Mouse (Mus musculus) MEL (cell line): ENCODE measurements around the gene Tspan14. TPM values are rescaled to one million over a fixed set of nuclear protein-coding genes. Genes with fewer than 3 reads are reported as not detected.

Experiments used
- DNase-seq: peaks from one replicate; pipeline ENCODE4 v3.0.0; 2011; ENCODE audit warnings: low read depth, low spot score
- H3K27ac ChIP-seq: 2 replicates; pipeline ENCODE4 v1.5.1; 2012; ENCODE audit warnings: low read depth, mild to moderate bottlenecking, control low read depth, low read length, moderate library complexity; ENCODE audit not compliant: control insufficient read depth
- H3K27me3 ChIP-seq, 2 experiments: fragments of 150-350 bp in 1 of 2; sonication (generic) in 1 of 2; 2 replicates each; pipeline ENCODE4 v1.6.1; 2012; ENCODE audit warnings: low read length in 2 of 2, mild to moderate bottlenecking in 2 of 2, improper control_type of control experiment in 1 of 2, moderate library complexity in 1 of 2; ENCODE audit not compliant: insufficient read depth in 2 of 2, control insufficient read depth in 1 of 2
- H3K36me3 ChIP-seq, 2 experiments: 2 replicates each; pipeline ENCODE4 v1.6.1; 2012 to 2014; ENCODE audit warnings: low read length in 2 of 2, improper control_type of control experiment in 1 of 2, inconsistent platforms in 1 of 2, mild to moderate bottlenecking in 1 of 2; ENCODE audit not compliant: insufficient read depth in 2 of 2, control insufficient read depth in 1 of 2
- H3K4me1 ChIP-seq, 2 experiments: fragments of 150-350 bp in 1 of 2; sonication (generic) in 1 of 2; 2 replicates each; pipeline ENCODE4 v1.6.1; 2012; ENCODE audit warnings: low read length in 2 of 2, improper control_type of control experiment in 1 of 2, mild to moderate bottlenecking in 1 of 2; ENCODE audit not compliant: insufficient read depth in 2 of 2, control insufficient read depth in 1 of 2
- H3K4me3 ChIP-seq, 2 experiments: fragments of 150-350 bp in 1 of 2; sonication (generic) in 1 of 2; 2 replicates each; pipeline ENCODE4 v1.5.1; 2012; ENCODE audit warnings: low read depth in 2 of 2, low read length in 2 of 2, mild to moderate bottlenecking in 2 of 2, moderate library complexity in 2 of 2, control low read depth in 1 of 2, improper control_type of control experiment in 1 of 2; ENCODE audit not compliant: control insufficient read depth in 1 of 2, insufficient read depth in 1 of 2
- H3K79me2 ChIP-seq: 2 replicates; pipeline ENCODE4 v1.6.1; 2012; ENCODE audit warnings: mild to moderate bottlenecking, low read length, moderate library complexity; ENCODE audit not compliant: control insufficient read depth, poor library complexity, insufficient read depth
- H3K9ac ChIP-seq: 2 replicates; pipeline ENCODE4 v1.6.1; 2012; ENCODE audit warnings: low read depth, mild to moderate bottlenecking, control low read depth, low read length, moderate library complexity; ENCODE audit not compliant: control insufficient read depth, poor library complexity, severe bottlenecking
- H3K9me3 ChIP-seq: fragments of 150-350 bp; sonication (generic); replicated peaks from 2 replicates; pipeline ENCODE4 v1.6.1; 2012; ENCODE audit warnings: mild to moderate bottlenecking, low read length, improper control_type of control experiment, moderate library complexity; ENCODE audit not compliant: insufficient read depth
- BHLHE40 ChIP-seq: IDR thresholded peaks from 2 replicates; pipeline ENCODE4 v1.6.1; 2012; ENCODE audit warnings: low read depth, mild to moderate bottlenecking, inconsistent platforms, low read length, improper control_type of control experiment, borderline replicate concordance
- CHD2 ChIP-seq: IDR thresholded peaks from 2 replicates; pipeline ENCODE4 v1.6.1; 2011; ENCODE audit warnings: low read length, improper control_type of control experiment
- CTCF ChIP-seq, 3 experiments: IDR thresholded peaks in 2 of 3; conservative IDR thresholded peaks in 1 of 3; 2 replicates each; pipeline ENCODE4 v1.5.1; 2011 to 2012; ENCODE audit warnings: low read length in 3 of 3, low read depth in 2 of 3, mild to moderate bottlenecking in 2 of 3, improper control_type of control experiment in 1 of 3, inconsistent platforms in 1 of 3, mixed read lengths in 1 of 3, moderate library complexity in 1 of 3; ENCODE audit not compliant: control insufficient read depth in 1 of 3, insufficient read depth in 1 of 3, poor library complexity in 1 of 3, severe bottlenecking in 1 of 3
- GATA1 ChIP-seq: IDR thresholded peaks from 2 replicates; pipeline ENCODE4 v1.6.1; 2011; ENCODE audit warnings: low read depth, low read length, improper control_type of control experiment
- HCFC1 ChIP-seq: IDR thresholded peaks from 2 replicates; pipeline ENCODE4 v1.6.1; 2012; ENCODE audit warnings: low read depth, mild to moderate bottlenecking, inconsistent platforms, low read length, improper control_type of control experiment, moderate library complexity
- KAT2A ChIP-seq: conservative IDR thresholded peaks from 2 replicates; pipeline ENCODE4 v1.6.1; 2012; ENCODE audit warnings: low read depth, low read length, improper control_type of control experiment, inconsistent platforms
- MAX ChIP-seq: IDR thresholded peaks from 2 replicates; pipeline ENCODE4 v1.6.1; 2011; ENCODE audit warnings: low read length, improper control_type of control experiment
- MYC ChIP-seq: IDR thresholded peaks from 2 replicates; pipeline ENCODE4 v1.6.1; 2011; ENCODE audit warnings: low read depth, mild to moderate bottlenecking, low read length, improper control_type of control experiment, moderate library complexity
- NELFE ChIP-seq: IDR thresholded peaks from 2 replicates; pipeline ENCODE4 v1.6.1; 2011; ENCODE audit warnings: low read depth, low read length, improper control_type of control experiment
- NRF1 ChIP-seq: IDR thresholded peaks from 2 replicates; pipeline ENCODE4 v1.6.1; 2014; ENCODE audit warnings: low read depth, mild to moderate bottlenecking, inconsistent platforms, low read length, improper control_type of control experiment, moderate library complexity; ENCODE audit not compliant: poor library complexity, insufficient read depth, severe bottlenecking
- RAD21 ChIP-seq: IDR thresholded peaks from 2 replicates; pipeline ENCODE4 v1.6.1; 2011; ENCODE audit warnings: mild to moderate bottlenecking, low read depth, low read length, improper control_type of control experiment
- RCOR1 ChIP-seq: IDR thresholded peaks from 2 replicates; pipeline ENCODE4 v1.6.1; 2012; ENCODE audit warnings: low read depth, mild to moderate bottlenecking, inconsistent platforms, low read length, improper control_type of control experiment
- SIN3A ChIP-seq: IDR thresholded peaks from 2 replicates; pipeline ENCODE4 v1.6.1; 2012; ENCODE audit warnings: low read length, improper control_type of control experiment, inconsistent platforms
- SMC3 ChIP-seq: IDR thresholded peaks from 2 replicates; pipeline ENCODE4 v1.6.1; 2011; ENCODE audit warnings: low read depth, low read length, improper control_type of control experiment
- UBTF ChIP-seq: IDR thresholded peaks from 2 replicates; pipeline ENCODE4 v1.6.1; 2012; ENCODE audit warnings: low read depth, mild to moderate bottlenecking, inconsistent platforms, low read length, improper control_type of control experiment, moderate library complexity, borderline replicate concordance; ENCODE audit not compliant: insufficient read depth
- USF2 ChIP-seq, 2 experiments: IDR thresholded peaks; 2 replicates each; pipeline ENCODE4 v1.6.1; 2011 to 2012; ENCODE audit warnings: improper control_type of control experiment in 2 of 2, low read length in 2 of 2, borderline replicate concordance in 1 of 2, inconsistent platforms in 1 of 2, low read depth in 1 of 2, mild to moderate bottlenecking in 1 of 2; ENCODE audit not compliant: insufficient read depth in 1 of 2
- ZC3H11A ChIP-seq: IDR thresholded peaks from 2 replicates; pipeline ENCODE4 v1.6.1; 2012; ENCODE audit warnings: low read depth, mild to moderate bottlenecking, inconsistent platforms, low read length, improper control_type of control experiment
- ZKSCAN1 ChIP-seq: IDR thresholded peaks from 2 replicates; pipeline ENCODE4 v1.6.1; 2012; ENCODE audit warnings: low read depth, mild to moderate bottlenecking, inconsistent platforms, low read length, improper control_type of control experiment, moderate library complexity
- polyA plus RNA-seq, 2 experiments: library from polyadenylated mRNA; stranded (reverse) in 1 of 2; unstranded in 1 of 2; fragments of >175 nt in 1 of 2; fragments of >200 nt in 1 of 2; gene quantifications; 2 replicates each; pipeline versions ENCODE4 v1.2.1 to v1.2.4; 2012; ENCODE audit warnings: low replicate concordance in 2 of 2, low read depth in 1 of 2; ENCODE audit not compliant: insufficient read length in 2 of 2, insufficient read depth in 1 of 2, missing spikeins in 1 of 2
- total RNA-seq: library from RNA; depleted of rRNA; stranded (reverse); fragments of 300-350 nt; gene quantifications from 2 replicates; pipeline ENCODE4 v1.2.3, GENCODE M21; 2012

The Tspan14 gene
- total and polyA plus RNA-seq, 3 experiments, result 24.8 to 29.9 TPM; not detected in 1

GRCm38 (mm10) chr14:40900267-40900666, 66.3 kb downstream of the Tspan14 start:
- Histone ChIP-seq H3K9me3 (no peaks in the 10 kb centered on the region), H3K27ac (no peak overlapping the region), H3K36me3 (no peaks in the 10 kb centered on the region), H3K4me3 (no peak overlapping the region), H3K79me2 (no peaks in the 10 kb centered on the region), H3K4me1 (no peaks in the 10 kb centered on the region), H3K27me3 (peaks cover 0 to 1% of the 10 kb centered on the region in 2 experiments; a peak in 1 of 4 replicates), H3K9ac (no peak overlapping the region)
- TF ChIP-seq HCFC1 (no peak), ZKSCAN1 (no peak), UBTF (no peak), CTCF (IDR thresholded peaks at IDR 0.05 in 2 of 3, conservative IDR thresholded peaks at IDR 0.05 in 1 of 3; ENCODE audit: control insufficient read depth in 1 of 3, insufficient read depth in 1 of 3, low read depth in 2 of 3, low read length in 3 of 3, poor library complexity in 1 of 3, severe bottlenecking in 1 of 3) (no peak), NRF1 (no peak)
- DNase-seq, result no peak

GRCm38 (mm10) chr14:40897916-40898315, 68.7 kb downstream of the Tspan14 start:
- Histone ChIP-seq H3K79me2 (no peaks in the 10 kb centered on the region), H3K27ac (no peak overlapping the region), H3K9ac (no peak overlapping the region), H3K4me1 (no peaks in the 10 kb centered on the region), H3K36me3 (no peaks in the 10 kb centered on the region), H3K27me3 (peaks cover 0 to 1% of the 10 kb centered on the region in 2 experiments; a peak in 1 of 4 replicates), H3K9me3 (no peaks in the 10 kb centered on the region), H3K4me3 (no peak overlapping the region)
- TF ChIP-seq UBTF (no peak), HCFC1 (no peak), SIN3A (no peak), SMC3 (no peak), GATA1 (no peak), CHD2 (no peak), RAD21 (no peak), KAT2A (no peak), USF2 (IDR thresholded peaks at IDR 0.05; ENCODE audit: borderline replicate concordance in 1 of 2, insufficient read depth in 1 of 2, low read depth in 1 of 2, low read length in 2 of 2) (no peak), ZC3H11A (no peak), MAX (no peak), RCOR1 (no peak), BHLHE40 (no peak), NELFE (no peak), MYC (no peak)
- DNase-seq, result no peak
